Comparison of ENCODE assay signal across 12 mouse cellular contexts in the genomic region with DNA sequence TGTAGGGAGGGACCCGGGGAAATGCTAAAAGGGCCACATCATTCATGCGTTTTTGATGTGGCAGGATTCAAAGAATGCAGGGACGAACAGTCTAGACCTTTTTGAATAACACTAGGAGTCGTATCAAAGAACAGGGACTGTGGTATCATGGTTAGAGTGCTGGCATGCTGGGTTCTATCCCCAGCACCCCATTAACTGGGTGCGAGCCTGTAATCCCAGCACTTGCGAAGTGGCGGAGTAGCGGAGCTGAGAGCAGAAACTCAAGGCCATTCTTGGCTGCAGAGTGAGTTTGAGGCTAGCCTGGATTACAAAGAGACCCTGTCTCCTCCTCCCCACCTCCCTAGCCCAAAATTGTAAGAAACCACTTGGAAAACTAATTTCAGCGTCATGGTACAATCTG. TPM values are rescaled to one million over a fixed set of nuclear protein-coding genes. Genes with fewer than 3 reads are reported as not detected.
DNase-seq lines count a peak whose midpoint lies in the region; ATAC-seq and TF ChIP-seq lines count a peak whose summit lies in the region.
"Had no signal": no experiment of that assay in that cellular context is flagged by ENCODE, and none has a peak within 500 bp of the region (broad histone marks: within the 10 kb centered on the region; RNA-seq: fewer than 3 reads in every experiment).

No protein-coding gene starts in this region.

- ATAC-seq in forebrain, embryonic 14.5 days, result no peak
- no peak for ATAC-seq in forebrain, embryonic 16.5 days
- ATAC-seq in lung, embryonic 15.5 days (ENCODE audit: borderline replicate concordance, extremely low read depth, low FRiP score, low TSS enrichment), result peak; percentile 54

- H3K9ac ChIP-seq in forebrain, embryonic 14.5 days (ENCODE audit: low read length), result no peak overlapping the region
- no peak overlapping the region for H3K9ac ChIP-seq in forebrain, embryonic 16.5 days (replicated peaks; ENCODE audit: low read depth, low read length)
- peak overlapping the region; percentile 21; the same call in 1 of the 2 replicates for H3K9ac ChIP-seq in lung, embryonic 15.5 days
- peak overlapping the region; percentile 66; the same call in 1 of the 2 replicates for H3K9ac ChIP-seq in ES-E14 (ENCODE audit: insufficient read depth, low read depth, low read length, poor library complexity, severe bottlenecking)

- DNase-seq in forebrain, embryonic 14.5 days (ENCODE audit: low spot score), result no peak
- no peak for DNase-seq in lung, postnatal 36 days
- DNase-seq in ES-E14 (ENCODE audit: low read depth, low spot score), result no peak
- DNase-seq in limb, embryonic 10.5 days (ENCODE audit: low spot score), result peak; percentile 47
- DNase-seq in ovary, adult 18-20 months (ENCODE audit: low spot score), result no peak
- no peak for DNase-seq in natural killer cell, adult 2 months (ENCODE audit: low spot score in 2 of 2)

- in situ Hi-C loops in ES-E14 (cut with MboI; ENCODE audit: low sequenced_read_pairs in 2 of 2, unreplicated experiment in 2 of 2), result no loop called here

- H3K4me2 ChIP-seq in forebrain, embryonic 14.5 days (ENCODE audit: low read length), result peak overlapping the region; percentile 36; the same call in 1 of the 2 replicates
- H3K4me2 ChIP-seq in forebrain, embryonic 16.5 days (ENCODE audit: low read length), result no peak overlapping the region
- peak overlapping the region; percentile 54 for H3K4me2 ChIP-seq in lung, embryonic 15.5 days

- H3K27ac ChIP-seq in forebrain, embryonic 14.5 days (ENCODE audit: low read depth, low read length), result no peak overlapping the region
- H3K27ac ChIP-seq in forebrain, embryonic 16.5 days (ENCODE audit: low read length), result no peak overlapping the region
- peak overlapping the region; percentile 82 for H3K27ac ChIP-seq in lung, embryonic 15.5 days
- no peak overlapping the region for H3K27ac ChIP-seq in ES-E14 (ENCODE audit: insufficient read depth, low read depth, low read length, poor library complexity, severe bottlenecking)
- H3K27ac ChIP-seq in limb, embryonic 10.5 days, result peak overlapping the region; percentile 37; the same call in 1 of the 2 replicates

- H3K9me3 ChIP-seq in forebrain, embryonic 14.5 days (replicated peaks; ENCODE audit: control insufficient read depth, low read length), result no peaks in the 10 kb centered on the region
- no peaks in the 10 kb centered on the region for H3K9me3 ChIP-seq in forebrain, embryonic 16.5 days (ENCODE audit: control insufficient read depth, low read length)
- no peaks in the 10 kb centered on the region for H3K9me3 ChIP-seq in lung, embryonic 15.5 days
- no peaks in the 10 kb centered on the region for H3K9me3 ChIP-seq in ES-E14 (ENCODE audit: control insufficient read depth, insufficient read depth, low read depth, low read length)
- no peaks in the 10 kb centered on the region for H3K9me3 ChIP-seq in limb, embryonic 10.5 days (replicated peaks)

- H3K4me1 ChIP-seq in forebrain, embryonic 14.5 days (ENCODE audit: control insufficient read depth, insufficient read depth, low read length), result peaks cover 8% of the 10 kb centered on the region
- peaks cover 9% of the 10 kb centered on the region for H3K4me1 ChIP-seq in forebrain, embryonic 16.5 days (replicated peaks; ENCODE audit: control insufficient read depth, insufficient read depth, low read length)
- H3K4me1 ChIP-seq in lung, embryonic 15.5 days, result peaks cover 39% of the 10 kb centered on the region
- H3K4me1 ChIP-seq in ES-E14 (ENCODE audit: control insufficient read depth in 2 of 2, insufficient read depth in 2 of 2, low read length in 2 of 2, poor library complexity in 1 of 2), result peaks cover 6 to 20% of the 10 kb centered on the region in 2 experiments
- H3K4me1 ChIP-seq in limb, embryonic 10.5 days, result peaks cover 63% of the 10 kb centered on the region

- H3K4me3 ChIP-seq in forebrain, embryonic 14.5 days (ENCODE audit: low read depth, low read length), result no peak overlapping the region
- H3K4me3 ChIP-seq in forebrain, embryonic 16.5 days (replicated peaks; ENCODE audit: low read length), result no peak overlapping the region
- H3K4me3 ChIP-seq in lung, embryonic 15.5 days, result no peak overlapping the region
- no peak overlapping the region for H3K4me3 ChIP-seq in ES-E14 (ENCODE audit: insufficient read depth in 1 of 2, low read depth in 1 of 2, low read length in 2 of 2, poor library complexity in 1 of 2, severe bottlenecking in 1 of 2)
- peak overlapping the region; percentile 40; the same call in 1 of the 2 replicates for H3K4me3 ChIP-seq in limb, embryonic 10.5 days
- H3K4me3 ChIP-seq: myocyte had no signal

- peaks cover 31% of the 10 kb centered on the region for H3K27me3 ChIP-seq in forebrain, embryonic 14.5 days (replicated peaks; ENCODE audit: control insufficient read depth, insufficient read depth, low read length)
- H3K27me3 ChIP-seq in forebrain, embryonic 16.5 days (replicated peaks; ENCODE audit: control insufficient read depth, insufficient read depth, low read length), result peaks cover 23% of the 10 kb centered on the region
- H3K27me3 ChIP-seq in lung, embryonic 15.5 days, result peaks cover 22% of the 10 kb centered on the region
- peaks cover 92% of the 10 kb centered on the region for H3K27me3 ChIP-seq in limb, embryonic 10.5 days (ENCODE audit: low read depth, poor library complexity, severe bottlenecking)

- no peaks in the 10 kb centered on the region for H3K36me3 ChIP-seq in forebrain, embryonic 14.5 days (ENCODE audit: control insufficient read depth, insufficient read depth, low read length)
- no peaks in the 10 kb centered on the region for H3K36me3 ChIP-seq in forebrain, embryonic 16.5 days (ENCODE audit: control insufficient read depth, insufficient read depth)
- no peaks in the 10 kb centered on the region for H3K36me3 ChIP-seq in lung, embryonic 15.5 days
- H3K36me3 ChIP-seq in ES-E14 (ENCODE audit: control insufficient read depth, insufficient read depth, low read length, poor library complexity, severe bottlenecking), result no peaks in the 10 kb centered on the region
- no peaks in the 10 kb centered on the region for H3K36me3 ChIP-seq in limb, embryonic 10.5 days
- H3K36me3 ChIP-seq: G1E had no signal

- WGBS in forebrain, embryonic 14.5 days, result 13% methylated on average over 9 of the region's 9 CpGs
- WGBS in forebrain, embryonic 16.5 days, result 19% methylated on average over 9 of the region's 9 CpGs
- WGBS in lung, embryonic 15.5 days, result 21% methylated on average over 9 of the region's 9 CpGs
- 8% methylated on average over 9 of the region's 9 CpGs for WGBS in limb, embryonic 10.5 days

TF ChIP-seq in ES-E14, 5 proteins besides CTCF, POLR2A, EP300 and RAD21:
- no peak for TF ChIP-seq HCFC1 (IDR thresholded peaks at IDR 0.05; ENCODE audit: borderline replicate concordance, insufficient read depth, low read length)
- TF ChIP-seq ZNF384 (IDR thresholded peaks at IDR 0.05; ENCODE audit: low read depth, low read length), result no peak
- no peak for TF ChIP-seq MAFK (IDR thresholded peaks at IDR 0.05; ENCODE audit: insufficient read depth, low read depth, low read length)
- no peak for TF ChIP-seq ZC3H11A (IDR thresholded peaks at IDR 0.05; ENCODE audit: borderline replicate concordance, low read depth, low read length)
- no peak for TF ChIP-seq CHD2 (IDR thresholded peaks at IDR 0.05; ENCODE audit: low read depth, low read length)

RNA-seq across cellular contexts. Expression of a gene that starts 44.3 kb away (rescaled TPM):
- polyA plus RNA-seq in forebrain, embryonic 14.5 days (2014; fragmentation: Nextera tagmentation; extraction: Ambion mirVana), result 1.7 and 2.8 TPM in 2 replicates
- polyA plus RNA-seq in forebrain, embryonic 16.5 days (2015; fragmentation: Nextera tagmentation; extraction: Ambion mirVana), result 2.1 and 3.0 TPM in 2 replicates
- 59.7 and 63.9 TPM in 2 replicates for polyA plus RNA-seq in lung, embryonic 15.5 days (2015; fragmentation: Nextera tagmentation; extraction: Ambion mirVana)
- 30.5 and 47.9 TPM in 2 replicates for total RNA-seq in ES-E14 (2012; rRNA removed)
- polyA plus RNA-seq in limb, embryonic 10.5 days (2016; fragmentation: Nextera tagmentation; extraction: Ambion mirVana), result 50.1 and 55.3 TPM in 2 replicates
- total RNA-seq: common myeloid progenitor, adult 5-6 weeks; megakaryocyte, adult 5-6 weeks had no signal
- polyA plus RNA-seq: G1E had no signal

Comparison
In these comparisons a context has a peak if more than half of its experiments do, and no peak if none do; other contexts are left out.
1. H3K27ac ChIP-seq: peak in lung, embryonic 15.5 days (single experiment) and limb, embryonic 10.5 days (single experiment); none in forebrain, embryonic 14.5 days (single experiment), forebrain, embryonic 16.5 days (single experiment) and ES-E14 (single experiment).
2. H3K9ac ChIP-seq: peak in lung, embryonic 15.5 days (single experiment) and ES-E14 (single experiment); none in forebrain, embryonic 14.5 days (single experiment) and forebrain, embryonic 16.5 days (single experiment).
3. RNA of a gene that starts 44.3 kb away (polyA plus RNA-seq): 59.7 to 63.9 TPM in lung, embryonic 15.5 days and 50.1 to 55.3 TPM in limb, embryonic 10.5 days; 2.1 to 3.0 TPM in forebrain, embryonic 16.5 days and 1.7 to 2.8 TPM in forebrain, embryonic 14.5 days; every median in the first group is over 10 times any median in the second.